Mouse (Mus musculus): ENCODE measurements at regions not wholly inside any gene's neighbourhood (a gene's known extent, or its start where the extent isn't known, plus 50 kb on each side); places are given as distances from the start of the nearest gene placed in this dataset.
"Not testable (repeated sequence)": the region's sequence is repeated elsewhere in the genome, so short reads cannot be mapped to it uniquely, and the experiment has no call there.

- 44% methylated on average over 2 of the region's 2 CpGs for whole genome bisulfite sequencing
- H3K4me3 ChIP-seq (replicated peaks; ENCODE audit: insufficient read depth, low read depth, low read length), result no peak overlapping the region
- no peaks in the 10 kb centered on the region for H3K4me1 ChIP-seq (ENCODE audit: control insufficient read depth, insufficient read depth, low read length)
- TF ChIP-seq CTCF (IDR thresholded peaks at IDR 0.05; ENCODE audit: borderline replicate concordance, insufficient read depth, low read depth, low read length) (no peak), POLR2A (IDR thresholded peaks at IDR 0.05; ENCODE audit: borderline replicate concordance, insufficient read depth, low read length) (no peak)
- no peak for DNase-seq
- H3K27me3 ChIP-seq (ENCODE audit: control insufficient read depth, insufficient read depth, low read length), result no peaks in the 10 kb centered on the region; the same call in 1 of the 2 replicates
- H3K27ac ChIP-seq (ENCODE audit: insufficient read depth, low read length), result no peak overlapping the region
Observed at GRCm38 (mm10) chr7:129760386-129760785, 168.7 kb downstream of the Wdr11 start.

- Histone ChIP-seq H3K27me3 (ENCODE audit: control insufficient read depth, insufficient read depth, low read length) (no peaks in the 10 kb centered on the region; the same call in 1 of the 2 replicates), H3K4me3 (replicated peaks; ENCODE audit: insufficient read depth, low read depth, low read length) (no peak overlapping the region), H3K4me1 (ENCODE audit: control insufficient read depth, insufficient read depth, low read length) (no peaks in the 10 kb centered on the region), H3K27ac (ENCODE audit: insufficient read depth, low read length) (no peak overlapping the region)
- no peak for DNase-seq
- 55% methylated on average over 5 of the region's 5 CpGs for whole genome bisulfite sequencing
- TF ChIP-seq CTCF (IDR thresholded peaks at IDR 0.05; ENCODE audit: borderline replicate concordance, insufficient read depth, low read depth, low read length) (no peak), POLR2A (IDR thresholded peaks at IDR 0.05; ENCODE audit: borderline replicate concordance, insufficient read depth, low read length) (no peak)
Observed at GRCm38 (mm10) chr7:129763754-129764153, 172.1 kb downstream of the Wdr11 start.

GRCm38 (mm10) chr7:129764456-129764970 lies 172.8 kb downstream of the Wdr11 start:
- H3K4me1 ChIP-seq (ENCODE audit: control insufficient read depth, insufficient read depth, low read length), result no peaks in the 10 kb centered on the region
- 83% methylated on average over 5 of the region's 5 CpGs for WGBS
- H3K4me3 ChIP-seq (replicated peaks; ENCODE audit: insufficient read depth, low read depth, low read length), result no peak overlapping the region
- TF ChIP-seq CTCF (IDR thresholded peaks at IDR 0.05; ENCODE audit: borderline replicate concordance, insufficient read depth, low read depth, low read length) (no peak), POLR2A (IDR thresholded peaks at IDR 0.05; ENCODE audit: borderline replicate concordance, insufficient read depth, low read length) (no peak)
- H3K27me3 ChIP-seq (ENCODE audit: control insufficient read depth, insufficient read depth, low read length), result no peaks in the 10 kb centered on the region; the same call in 1 of the 2 replicates
- DNase-seq, result no peak
- H3K27ac ChIP-seq (ENCODE audit: insufficient read depth, low read length), result no peak overlapping the region

- no peak for TF ChIP-seq CTCF (IDR thresholded peaks at IDR 0.05; ENCODE audit: borderline replicate concordance, insufficient read depth, low read depth, low read length)
- no peak overlapping the region for H3K4me3 ChIP-seq (replicated peaks; ENCODE audit: insufficient read depth, low read depth, low read length)
- 71% methylated on average over 7 of the region's 7 CpGs for WGBS
Observed at GRCm38 (mm10) chr7:129765681-129766080, 174.0 kb downstream of the Wdr11 start.

DNA sequence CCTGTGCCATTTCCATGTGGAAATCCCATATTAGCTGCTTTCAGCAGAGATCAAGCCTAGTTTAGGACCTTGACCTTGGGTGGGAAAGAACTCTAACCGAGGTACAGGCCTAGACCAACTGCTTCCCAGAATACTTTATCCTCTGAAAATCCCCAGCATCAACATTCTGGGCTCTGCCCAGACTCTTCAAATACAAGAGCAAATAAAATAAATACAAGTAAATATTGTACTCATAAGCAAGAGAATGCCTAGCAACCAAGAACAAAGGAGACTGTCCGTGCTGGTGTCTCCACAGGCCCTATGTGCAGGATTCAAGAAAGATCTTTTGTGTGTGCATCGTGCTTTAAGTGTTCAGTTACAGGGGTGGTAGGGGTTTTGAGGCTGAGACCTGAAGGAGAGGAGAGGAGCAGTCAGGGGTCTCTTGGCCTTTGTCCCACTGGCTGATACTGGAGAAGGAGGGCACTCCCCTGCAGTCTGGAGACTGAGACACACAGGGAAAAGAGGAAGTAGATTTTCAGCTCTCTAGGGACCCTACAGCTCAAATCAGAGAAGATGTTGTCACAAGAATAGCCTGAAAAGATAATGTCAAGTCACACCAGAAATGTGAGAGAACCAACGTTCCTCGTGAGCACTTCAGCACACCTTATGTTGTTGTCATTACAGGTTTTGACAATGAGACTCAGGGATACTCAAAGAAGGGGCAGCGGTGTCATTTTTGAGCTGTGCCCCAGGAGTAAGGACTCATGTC lies 174.6 kb downstream of the Wdr11 start:
- Histone ChIP-seq H3K4me1 (ENCODE audit: control insufficient read depth, insufficient read depth, low read length) (no peaks in the 10 kb centered on the region), H3K4me3 (replicated peaks; ENCODE audit: insufficient read depth, low read depth, low read length) (no peak overlapping the region), H3K27ac (ENCODE audit: insufficient read depth, low read length) (no peak overlapping the region), H3K27me3 (ENCODE audit: control insufficient read depth, insufficient read depth, low read length) (no peaks in the 10 kb centered on the region; the same call in 1 of the 2 replicates)
- WGBS, result 84% methylated on average over 6 of the region's 6 CpGs
- no peak for DNase-seq
- TF ChIP-seq POLR2A (IDR thresholded peaks at IDR 0.05; ENCODE audit: borderline replicate concordance, insufficient read depth, low read length), result no peak
- TF ChIP-seq CTCF (IDR thresholded peaks at IDR 0.05; ENCODE audit: borderline replicate concordance, insufficient read depth, low read depth, low read length), result no peak

More at GRCm38 (mm10) chr7:129765681-129766080, 174.0 kb downstream of the Wdr11 start:
- no peaks in the 10 kb centered on the region; the same call in 1 of the 2 replicates for H3K27me3 ChIP-seq (ENCODE audit: control insufficient read depth, insufficient read depth, low read length)
- no peaks in the 10 kb centered on the region for H3K4me1 ChIP-seq (ENCODE audit: control insufficient read depth, insufficient read depth, low read length)
- no peak overlapping the region for H3K27ac ChIP-seq (ENCODE audit: insufficient read depth, low read length)
- DNase-seq, result no peak

DNA sequence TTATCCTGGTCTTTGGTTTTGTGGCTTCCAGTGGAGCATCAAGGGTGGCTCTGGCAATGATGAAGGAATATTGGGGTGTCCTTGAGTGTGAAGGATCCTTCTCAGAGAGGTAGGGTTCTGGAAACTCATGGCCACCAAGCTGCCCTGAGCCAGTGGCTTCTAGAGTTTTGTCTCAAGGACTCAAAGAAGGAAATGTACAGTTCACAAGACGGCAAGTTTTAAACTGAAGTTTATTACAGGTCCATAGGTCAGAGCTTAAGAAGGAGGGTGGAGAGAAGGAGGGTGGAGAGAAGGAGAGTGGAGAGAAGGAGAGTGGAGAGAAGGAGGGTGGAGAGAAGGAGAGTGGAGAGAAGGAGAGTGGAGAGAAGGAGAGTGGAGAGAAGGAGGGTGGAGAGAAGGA lies 178.0 kb downstream of the Wdr11 start:
- H3K27me3 ChIP-seq (ENCODE audit: control insufficient read depth, insufficient read depth, low read length); H3K4me3 ChIP-seq (replicated peaks; ENCODE audit: insufficient read depth, low read depth, low read length); H3K27ac ChIP-seq (ENCODE audit: insufficient read depth, low read length); DNase-seq: not testable (repeated sequence)
- H3K4me1 ChIP-seq (ENCODE audit: control insufficient read depth, insufficient read depth, low read length), result peaks cover 15% of the 10 kb centered on the region
- WGBS, result 89% methylated on average over 1 of the region's 1 CpGs

- Histone ChIP-seq H3K27ac (ENCODE audit: insufficient read depth, low read length) (no peak overlapping the region), H3K27me3 (ENCODE audit: control insufficient read depth, insufficient read depth, low read length) (no peaks in the 10 kb centered on the region), H3K4me1 (ENCODE audit: control insufficient read depth, insufficient read depth, low read length) (peaks cover 16% of the 10 kb centered on the region), H3K4me3 (replicated peaks; ENCODE audit: insufficient read depth, low read depth, low read length) (no peak overlapping the region)
- DNase-seq, result no peak
- TF ChIP-seq POLR2A (IDR thresholded peaks at IDR 0.05; ENCODE audit: borderline replicate concordance, insufficient read depth, low read length), result no peak
- no peak for TF ChIP-seq CTCF (IDR thresholded peaks at IDR 0.05; ENCODE audit: borderline replicate concordance, insufficient read depth, low read depth, low read length)
- WGBS, result 78% methylated on average over 2 of the region's 2 CpGs
Observed at GRCm38 (mm10) chr7:129771876-129772275, 180.2 kb downstream of the Wdr11 start.

DNA sequence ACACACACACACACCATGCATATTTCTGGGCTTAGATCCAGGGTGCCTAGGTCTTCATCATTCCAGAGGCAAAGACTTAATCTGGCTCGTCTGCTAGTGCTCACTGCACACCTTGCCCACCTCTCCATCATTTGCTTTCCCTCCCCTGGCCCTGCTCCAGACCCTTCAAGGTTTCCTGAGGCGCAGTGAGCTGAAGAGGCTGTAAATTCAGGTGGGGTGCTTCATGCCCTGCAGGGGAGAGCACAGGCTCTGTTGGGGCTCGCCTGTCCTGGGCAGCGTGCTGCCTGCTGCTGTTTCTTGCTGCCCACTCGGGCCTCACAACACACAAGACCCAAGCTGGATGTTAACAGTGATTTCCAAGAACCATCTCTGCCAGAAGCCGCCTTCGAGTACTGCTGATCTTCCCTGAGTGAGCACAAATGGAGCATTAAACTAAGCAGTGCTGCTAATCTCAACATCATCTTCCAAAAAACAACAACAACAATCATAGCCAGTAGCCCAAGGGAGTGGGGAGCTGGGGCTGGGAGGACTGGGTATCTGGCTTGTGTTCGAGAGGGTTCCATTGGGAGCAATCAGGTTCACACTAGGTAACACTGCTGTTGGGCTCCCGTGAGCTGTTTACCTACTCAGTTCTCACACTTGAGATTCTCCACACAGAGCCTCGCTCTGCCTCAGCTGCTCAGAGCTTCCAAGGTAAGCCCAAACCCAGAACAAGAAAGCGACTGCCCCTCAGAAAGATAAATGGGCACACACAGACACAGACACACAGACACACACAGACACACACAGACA lies 181.1 kb downstream of the Wdr11 start:
- H3K4me3 ChIP-seq (replicated peaks; ENCODE audit: insufficient read depth, low read depth, low read length), result no peak overlapping the region
- 85% methylated on average over 11 of the region's 11 CpGs for WGBS
- no peak for DNase-seq
- no peak overlapping the region for H3K27ac ChIP-seq (ENCODE audit: insufficient read depth, low read length)
- TF ChIP-seq CTCF (IDR thresholded peaks at IDR 0.05; ENCODE audit: borderline replicate concordance, insufficient read depth, low read depth, low read length) (no peak), POLR2A (IDR thresholded peaks at IDR 0.05; ENCODE audit: borderline replicate concordance, insufficient read depth, low read length) (no peak)
- H3K4me1 ChIP-seq (ENCODE audit: control insufficient read depth, insufficient read depth, low read length), result peaks cover 16% of the 10 kb centered on the region
- no peaks in the 10 kb centered on the region for H3K27me3 ChIP-seq (ENCODE audit: control insufficient read depth, insufficient read depth, low read length)
